Mouse (Mus musculus): ENCODE data around the gene Ppp1r14a. TPM values are rescaled to one million over a fixed set of nuclear protein-coding genes. Genes with fewer than 3 reads are reported as not detected.
A peak's percentile ranks its signal among the peaks of the same experiment; 100 is the strongest.

The Ppp1r14a gene
- polyA plus RNA-seq, 1 experiment from 2014 or later = 17.0 TPM

- H3K4me3 ChIP-seq = no peak overlapping the region
- H3K36me3 ChIP-seq = no peaks in the 10 kb centered on the region
- peak overlapping the region; percentile 39; the same call in 1 of the 2 replicates for H3K27ac ChIP-seq
- ATAC-seq (replicated peaks; ENCODE audit: insufficient number of reproducible peaks, insufficient read depth, low FRiP score, low read depth) = peak; percentile 28; the same call in 1 of the 2 replicates
- WGBS = 40% methylated on average over 8 of the region's 8 CpGs
- H3K4me2 ChIP-seq = peak overlapping the region; percentile 96
- no peaks in the 10 kb centered on the region for H3K9me3 ChIP-seq (replicated peaks)
- H3K4me1 ChIP-seq (replicated peaks) = peaks cover 26% of the 10 kb centered on the region
- no peak overlapping the region for H3K9ac ChIP-seq
- peaks cover 2% of the 10 kb centered on the region; the same call in 1 of the 2 replicates for H3K27me3 ChIP-seq
Observed at GRCm38 (mm10) chr7:29279924-29280323, 9.2 kb upstream of the Ppp1r14a start.

- H3K9ac ChIP-seq = peak overlapping the region; percentile 77
- H3K9me3 ChIP-seq (replicated peaks) = no peaks in the 10 kb centered on the region
- H3K36me3 ChIP-seq = no peaks in the 10 kb centered on the region
- no peak for ATAC-seq (replicated peaks; ENCODE audit: insufficient number of reproducible peaks, insufficient read depth, low FRiP score, low read depth)
- H3K4me2 ChIP-seq = peak overlapping the region; percentile 96
- H3K4me3 ChIP-seq = peak overlapping the region; percentile 72
- peaks cover 5% of the 10 kb centered on the region; the same call in 1 of the 2 replicates for H3K27me3 ChIP-seq
- H3K4me1 ChIP-seq (replicated peaks) = peaks cover 26% of the 10 kb centered on the region
- WGBS = 14% methylated on average over 13 of the region's 13 CpGs
- peak overlapping the region; percentile 65; the same call in 1 of the 2 replicates for H3K27ac ChIP-seq
Observed at GRCm38 (mm10) chr7:29280801-29281200, 8.3 kb upstream of the Ppp1r14a start.

- Histone ChIP-seq H3K9me3 (replicated peaks) (no peaks in the 10 kb centered on the region), H3K9ac (peak within 1 kb of the TSS; percentile 77), H3K4me1 (replicated peaks) (peaks cover 24% of the 10 kb centered on the region), H3K27me3 (peaks cover 5% of the 10 kb centered on the region; the same call in 1 of the 2 replicates), H3K36me3 (no peaks in the 10 kb centered on the region), H3K4me2 (peak within 1 kb of the TSS; percentile 96), H3K27ac (peak within 1 kb of the TSS; percentile 65), H3K4me3 (peak within 1 kb of the TSS; percentile 72)
- under 1% methylated on average over 80 of the region's 80 CpGs for WGBS
- ATAC-seq (replicated peaks; ENCODE audit: insufficient number of reproducible peaks, insufficient read depth, low FRiP score, low read depth) = peak; percentile 63
Observed at GRCm38 (mm10) chr7:29281201-29282073, 7.7 kb upstream of the Ppp1r14a start, which contains the start of gene Spint2. Gene Spint2 (minus strand): TSS chr7:29281912.

- Histone ChIP-seq H3K9ac (peak overlapping the region; percentile 77), H3K27me3 (peaks cover 5% of the 10 kb centered on the region; the same call in 1 of the 2 replicates), H3K4me1 (replicated peaks) (peaks cover 17% of the 10 kb centered on the region), H3K4me2 (peak overlapping the region; percentile 96), H3K9me3 (replicated peaks) (no peaks in the 10 kb centered on the region), H3K36me3 (no peaks in the 10 kb centered on the region), H3K27ac (no peak overlapping the region), H3K4me3 (peak overlapping the region; percentile 72)
- WGBS = 10% methylated on average over 21 of the region's 21 CpGs
- no peak for ATAC-seq (replicated peaks; ENCODE audit: insufficient number of reproducible peaks, insufficient read depth, low FRiP score, low read depth)
Observed at GRCm38 (mm10) chr7:29282074-29282554, 7.0 kb upstream of the Ppp1r14a start.

GRCm38 (mm10) chr7:29283876-29284275, 5.2 kb upstream of the Ppp1r14a start:
- Histone ChIP-seq H3K4me2 (no peak overlapping the region), H3K27ac (no peak overlapping the region), H3K9ac (no peak overlapping the region), H3K27me3 (peaks cover 14% of the 10 kb centered on the region), H3K4me3 (no peak overlapping the region), H3K4me1 (replicated peaks) (peaks cover 22% of the 10 kb centered on the region), H3K9me3 (replicated peaks) (no peaks in the 10 kb centered on the region), H3K36me3 (no peaks in the 10 kb centered on the region)
- ATAC-seq (replicated peaks; ENCODE audit: insufficient number of reproducible peaks, insufficient read depth, low FRiP score, low read depth) = no peak
- 71% methylated on average over 4 of the region's 4 CpGs for WGBS

- ATAC-seq (replicated peaks; ENCODE audit: insufficient number of reproducible peaks, insufficient read depth, low FRiP score, low read depth) = no peak
- Histone ChIP-seq H3K4me3 (no peak overlapping the region), H3K4me2 (no peak overlapping the region), H3K9me3 (replicated peaks) (no peaks in the 10 kb centered on the region), H3K27ac (no peak overlapping the region), H3K27me3 (peaks cover 18% of the 10 kb centered on the region), H3K4me1 (replicated peaks) (peaks cover 28% of the 10 kb centered on the region), H3K9ac (no peak overlapping the region), H3K36me3 (no peaks in the 10 kb centered on the region)
- 84% methylated on average over 6 of the region's 6 CpGs for WGBS
Observed at GRCm38 (mm10) chr7:29284523-29284922, 4.6 kb upstream of the Ppp1r14a start.

- Histone ChIP-seq H3K4me3 (no peak overlapping the region), H3K36me3 (no peaks in the 10 kb centered on the region), H3K4me2 (no peak overlapping the region), H3K4me1 (replicated peaks) (peaks cover 29% of the 10 kb centered on the region), H3K9me3 (replicated peaks) (no peaks in the 10 kb centered on the region), H3K27ac (no peak overlapping the region), H3K9ac (no peak overlapping the region), H3K27me3 (peaks cover 18% of the 10 kb centered on the region)
- WGBS = 85% methylated on average over 7 of the region's 7 CpGs
- no peak for ATAC-seq (replicated peaks; ENCODE audit: insufficient number of reproducible peaks, insufficient read depth, low FRiP score, low read depth)
Observed at GRCm38 (mm10) chr7:29287481-29287880, 1.6 kb upstream of the Ppp1r14a start.

GRCm38 (mm10) chr7:29288079-29288478, 1.0 kb upstream of the Ppp1r14a start:
- Histone ChIP-seq H3K4me2 (no peak overlapping the region), H3K4me1 (replicated peaks) (peaks cover 32% of the 10 kb centered on the region), H3K9ac (no peak overlapping the region), H3K36me3 (no peaks in the 10 kb centered on the region), H3K4me3 (no peak overlapping the region), H3K9me3 (replicated peaks) (no peaks in the 10 kb centered on the region), H3K27ac (no peak overlapping the region), H3K27me3 (peaks cover 18% of the 10 kb centered on the region)
- ATAC-seq (replicated peaks; ENCODE audit: insufficient number of reproducible peaks, insufficient read depth, low FRiP score, low read depth) = no peak
- 92% methylated on average over 2 of the region's 2 CpGs for WGBS

GRCm38 (mm10) chr7:29289856-29290255, 748 bp downstream of the Ppp1r14a start:
- peak overlapping the region; percentile 69 for H3K27ac ChIP-seq
- ATAC-seq (replicated peaks; ENCODE audit: insufficient number of reproducible peaks, insufficient read depth, low FRiP score, low read depth) = no peak
- no peaks in the 10 kb centered on the region for H3K9me3 ChIP-seq (replicated peaks)
- peak overlapping the region; percentile 69 for H3K4me3 ChIP-seq
- 79% methylated on average over 6 of the region's 6 CpGs for WGBS
- peaks cover 37% of the 10 kb centered on the region for H3K4me1 ChIP-seq (replicated peaks)
- peak overlapping the region; percentile 95 for H3K4me2 ChIP-seq
- H3K9ac ChIP-seq = peak overlapping the region; percentile 62; the same call in 1 of the 2 replicates
- no peaks in the 10 kb centered on the region for H3K36me3 ChIP-seq
- H3K27me3 ChIP-seq = peaks cover 16% of the 10 kb centered on the region

- Histone ChIP-seq H3K4me1 (replicated peaks) (peaks cover 37% of the 10 kb centered on the region), H3K9ac (peak overlapping the region; percentile 34), H3K9me3 (replicated peaks) (no peaks in the 10 kb centered on the region), H3K27me3 (peaks cover 12% of the 10 kb centered on the region; the same call in 1 of the 2 replicates), H3K4me3 (peak overlapping the region; percentile 69), H3K36me3 (no peaks in the 10 kb centered on the region), H3K4me2 (peak overlapping the region; percentile 95), H3K27ac (peak overlapping the region; percentile 69)
- WGBS = 55% methylated on average over 11 of the region's 11 CpGs
- no peak for ATAC-seq (replicated peaks; ENCODE audit: insufficient number of reproducible peaks, insufficient read depth, low FRiP score, low read depth)
Observed at GRCm38 (mm10) chr7:29290691-29291485, 1.8 kb downstream of the Ppp1r14a start.
